Mouse (Mus musculus): ENCODE results near the gene Stk11. TPM values are rescaled to one million over a fixed set of nuclear protein-coding genes. Genes with fewer than 3 reads are reported as not detected.

Stk11 gene
- polyA plus RNA-seq, 2 experiments = 30.1 to 133 TPM

DNA sequence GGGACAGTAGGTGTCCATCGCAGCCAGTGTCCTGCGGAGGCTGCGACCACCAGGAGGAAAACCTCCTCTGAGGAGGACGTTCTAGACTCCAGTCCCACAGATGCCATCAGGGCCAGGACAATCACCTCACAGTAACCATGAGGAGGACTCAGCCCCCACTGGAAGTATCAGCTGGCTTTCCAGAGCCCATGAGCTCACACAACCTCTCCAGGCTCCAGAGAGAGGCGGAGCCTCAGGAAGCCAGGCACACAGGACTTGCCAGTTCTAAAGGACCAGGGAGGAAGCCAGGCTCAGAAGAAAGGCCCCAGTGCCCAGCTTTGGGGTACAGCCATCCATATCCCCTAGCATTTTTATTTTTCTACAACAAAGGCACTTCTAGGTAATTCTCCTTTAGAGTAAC is 20.1 kb upstream of the Stk11 start:
- Histone ChIP-seq H3K9ac (ENCODE audit: low read depth, low read length, severe bottlenecking) (no peak overlapping the region), H3K27ac (replicated peaks; ENCODE audit: low read depth, low read length) (no peak overlapping the region), H3K9me3 (ENCODE audit: control insufficient read depth, low read length) (no peaks in the 10 kb centered on the region), H3K36me3 (ENCODE audit: control insufficient read depth, insufficient read depth, low read length) (peaks cover 3% of the 10 kb centered on the region), H3K4me3 (replicated peaks; ENCODE audit: low read length) (no peak overlapping the region), H3K4me2 (replicated peaks; ENCODE audit: low read depth, low read length, severe bottlenecking) (no peak overlapping the region), H3K4me1 (ENCODE audit: control insufficient read depth, insufficient read depth, low read length) (peaks cover 9% of the 10 kb centered on the region), H3K27me3 (ENCODE audit: control insufficient read depth, insufficient read depth, low read length) (no peaks in the 10 kb centered on the region)
- DNase-seq (ENCODE audit: low spot score) (no peak), ATAC-seq (ENCODE audit: low FRiP score, low read depth) (no peak)
- TF ChIP-seq POLR2A (IDR thresholded peaks at IDR 0.05; ENCODE audit: borderline replicate concordance, extremely low read depth, insufficient read depth, insufficient read length) = no peak
- 82% methylated on average over 5 of the region's 5 CpGs for WGBS

DNA sequence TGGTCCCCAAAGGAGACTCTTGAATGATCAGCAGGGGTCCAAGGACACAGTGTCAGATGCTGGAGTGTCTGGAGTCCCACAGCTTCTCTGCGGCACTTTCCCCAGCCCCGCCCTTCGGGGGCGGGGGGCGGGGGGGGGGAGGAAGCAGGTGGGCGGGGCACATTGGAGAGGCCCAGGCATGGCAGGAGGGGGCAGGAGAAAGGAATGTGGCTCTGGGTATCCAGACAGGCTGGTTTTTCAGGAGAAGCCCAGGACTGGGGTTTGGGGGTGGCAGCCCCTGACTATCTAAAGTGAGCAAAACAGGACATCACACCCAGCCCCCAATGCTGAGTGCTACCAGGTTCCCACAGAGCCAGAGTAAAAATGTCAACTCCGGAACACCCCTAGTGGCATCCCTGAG is 18.3 kb upstream of the Stk11 start:
- Histone ChIP-seq H3K27me3 (ENCODE audit: control insufficient read depth, insufficient read depth, low read length) (no peaks in the 10 kb centered on the region), H3K9ac (ENCODE audit: low read depth, low read length, severe bottlenecking) (no peak overlapping the region), H3K4me2 (replicated peaks; ENCODE audit: low read depth, low read length, severe bottlenecking) (no peak overlapping the region; the same call in 1 of the 2 replicates), H3K4me1 (ENCODE audit: control insufficient read depth, insufficient read depth, low read length) (peaks cover 17% of the 10 kb centered on the region), H3K36me3 (ENCODE audit: control insufficient read depth, insufficient read depth, low read length) (peaks cover 4% of the 10 kb centered on the region; the same call in 1 of the 2 replicates), H3K27ac (replicated peaks; ENCODE audit: low read depth, low read length) (no peak overlapping the region), H3K9me3 (ENCODE audit: control insufficient read depth, low read length) (no peaks in the 10 kb centered on the region), H3K4me3 (replicated peaks; ENCODE audit: low read length) (no peak overlapping the region)
- DNase-seq (ENCODE audit: low spot score) = no peak
- 9% methylated on average over 7 of the region's 7 CpGs for WGBS
- no peak for TF ChIP-seq POLR2A (IDR thresholded peaks at IDR 0.05; ENCODE audit: borderline replicate concordance, extremely low read depth, insufficient read depth, insufficient read length)
- ATAC-seq (ENCODE audit: low FRiP score, low read depth) = no peak

DNA sequence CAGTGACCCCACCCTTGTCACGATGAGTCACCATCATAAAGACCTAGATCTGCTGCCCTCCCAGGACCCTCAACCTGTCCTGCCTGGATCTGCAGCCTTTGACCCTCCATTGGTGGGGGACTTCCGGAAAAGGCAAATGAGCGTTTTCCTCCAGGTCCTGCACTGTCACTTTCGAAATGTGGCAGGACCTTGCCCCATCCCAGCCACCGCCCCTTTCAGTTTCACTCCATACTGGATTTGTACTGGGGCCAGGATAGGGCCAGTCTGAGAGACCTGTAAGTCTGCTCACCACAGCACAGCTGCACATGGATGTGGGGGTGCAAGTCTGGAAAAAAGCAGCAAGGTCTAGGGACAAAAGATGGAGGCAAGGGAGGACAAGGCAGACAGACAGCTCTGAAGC is 17.0 kb upstream of the Stk11 start:
- TF ChIP-seq POLR2A (IDR thresholded peaks at IDR 0.05; ENCODE audit: borderline replicate concordance, extremely low read depth, insufficient read depth, insufficient read length) = no peak
- H3K27ac ChIP-seq (replicated peaks; ENCODE audit: low read depth, low read length) = no peak overlapping the region

DNA sequence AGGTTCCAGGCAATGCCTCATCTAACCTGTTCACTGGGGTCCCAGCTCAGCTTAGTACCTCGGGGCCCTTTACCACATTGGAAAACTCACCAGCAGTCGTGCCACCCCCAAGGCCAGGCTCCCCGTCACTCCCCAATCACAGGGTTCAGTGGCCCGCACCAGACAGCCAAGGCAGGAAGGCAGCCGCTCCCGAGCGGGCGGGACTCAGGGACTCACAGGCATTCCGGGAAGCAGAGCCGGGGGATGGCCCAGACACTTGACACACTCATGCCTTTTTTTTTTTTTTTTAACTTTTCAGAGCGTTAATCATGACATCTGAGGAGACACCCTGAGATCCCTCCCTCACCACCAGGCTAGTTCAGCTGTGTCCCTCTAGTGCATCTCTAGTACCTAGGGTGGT is 14.6 kb upstream of the Stk11 start:
- Histone ChIP-seq H3K27ac (replicated peaks; ENCODE audit: low read depth, low read length) (no peak overlapping the region), H3K4me1 (ENCODE audit: control insufficient read depth, insufficient read depth, low read length) (peaks cover 21% of the 10 kb centered on the region), H3K4me2 (replicated peaks; ENCODE audit: low read depth, low read length, severe bottlenecking) (peak overlapping the region; percentile 88; the same call in 1 of the 2 replicates), H3K27me3 (ENCODE audit: control insufficient read depth, insufficient read depth, low read length) (no peaks in the 10 kb centered on the region), H3K4me3 (replicated peaks; ENCODE audit: low read length) (0 out of 2 replicates have a peak overlapping the region, but pooled peaks have one; percentile 89), H3K36me3 (ENCODE audit: control insufficient read depth, insufficient read depth, low read length) (peaks cover 4% of the 10 kb centered on the region; the same call in 1 of the 2 replicates), H3K9ac (ENCODE audit: low read depth, low read length, severe bottlenecking) (no peak overlapping the region), H3K9me3 (ENCODE audit: control insufficient read depth, low read length) (no peaks in the 10 kb centered on the region)
- DNase-seq (ENCODE audit: low spot score) (no peak), ATAC-seq (ENCODE audit: low FRiP score, low read depth) (no peak)
- 48% methylated on average over 11 of the region's 11 CpGs for WGBS
- TF ChIP-seq POLR2A (IDR thresholded peaks at IDR 0.05; ENCODE audit: borderline replicate concordance, extremely low read depth, insufficient read depth, insufficient read length) = no peak

More for the DNA sequence above, 17.0 kb upstream of the Stk11 start:
- WGBS = 83% methylated on average over 5 of the region's 5 CpGs
- DNase-seq (ENCODE audit: low spot score) = no peak
- no peaks in the 10 kb centered on the region for H3K9me3 ChIP-seq (ENCODE audit: control insufficient read depth, low read length)
- no peaks in the 10 kb centered on the region for H3K27me3 ChIP-seq (ENCODE audit: control insufficient read depth, insufficient read depth, low read length)
- peaks cover 21% of the 10 kb centered on the region for H3K4me1 ChIP-seq (ENCODE audit: control insufficient read depth, insufficient read depth, low read length)
- H3K9ac ChIP-seq (ENCODE audit: low read depth, low read length, severe bottlenecking) = no peak overlapping the region
- peaks cover 4% of the 10 kb centered on the region; the same call in 1 of the 2 replicates for H3K36me3 ChIP-seq (ENCODE audit: control insufficient read depth, insufficient read depth, low read length)
- no peak for ATAC-seq (ENCODE audit: low FRiP score, low read depth)
- no peak overlapping the region for H3K4me3 ChIP-seq (replicated peaks; ENCODE audit: low read length)
- no peak overlapping the region for H3K4me2 ChIP-seq (replicated peaks; ENCODE audit: low read depth, low read length, severe bottlenecking)

DNA sequence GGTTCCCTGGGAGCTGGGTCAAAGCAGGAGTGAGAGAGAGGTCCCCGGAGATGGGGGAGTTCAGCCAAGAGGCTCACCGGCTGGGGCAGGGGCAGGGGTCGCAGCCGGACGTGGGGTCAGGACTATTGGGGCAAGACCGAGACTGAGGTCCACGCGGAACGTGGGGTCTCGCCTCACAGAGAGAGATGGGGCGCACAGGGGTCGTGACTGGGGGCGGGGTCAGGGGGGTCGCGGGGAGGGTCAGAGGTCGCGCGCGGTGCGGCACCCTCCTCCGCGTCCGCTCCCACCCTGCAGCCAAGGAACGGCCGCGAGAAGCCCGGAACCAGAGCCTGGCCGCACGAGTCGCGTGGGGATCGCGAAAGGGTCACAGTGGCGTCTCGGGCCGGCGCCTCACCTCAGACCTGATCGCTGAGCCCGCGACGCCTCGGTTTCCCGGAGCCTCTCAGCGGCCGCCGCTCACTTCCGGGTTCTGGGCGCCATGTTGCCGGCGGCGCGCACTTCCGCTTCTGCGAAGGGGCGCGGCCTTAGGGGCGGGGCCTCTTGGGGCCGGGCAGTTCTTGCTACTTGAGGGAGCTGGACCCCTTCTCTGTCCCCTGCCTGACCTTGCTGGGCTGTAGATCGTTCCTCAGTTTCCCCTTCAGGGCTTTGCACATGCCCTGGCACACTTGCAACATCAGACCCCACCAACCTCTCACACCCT is 13.2 kb upstream of the Stk11 start:
- Histone ChIP-seq H3K4me1 (ENCODE audit: control insufficient read depth, insufficient read depth, low read length) (peaks cover 18% of the 10 kb centered on the region), H3K4me3 (replicated peaks; ENCODE audit: low read length) (peak overlapping the region; percentile 89), H3K9ac (ENCODE audit: low read depth, low read length, severe bottlenecking) (peak overlapping the region; percentile 81), H3K9me3 (ENCODE audit: control insufficient read depth, low read length) (no peaks in the 10 kb centered on the region), H3K4me2 (replicated peaks; ENCODE audit: low read depth, low read length, severe bottlenecking) (peak overlapping the region; percentile 88), H3K36me3 (ENCODE audit: control insufficient read depth, insufficient read depth, low read length) (peaks cover 4% of the 10 kb centered on the region; the same call in 1 of the 2 replicates), H3K27ac (replicated peaks; ENCODE audit: low read depth, low read length) (0 out of 2 replicates have a peak overlapping the region, but pooled peaks have one; percentile 19), H3K27me3 (ENCODE audit: control insufficient read depth, insufficient read depth, low read length) (no peaks in the 10 kb centered on the region)
- WGBS = under 1% methylated on average over 53 of the region's 59 CpGs
- ATAC-seq (ENCODE audit: low FRiP score, low read depth) = peak; percentile 87
- DNase-seq (ENCODE audit: low spot score) = peak; percentile 77
- TF ChIP-seq POLR2A (IDR thresholded peaks at IDR 0.05; ENCODE audit: borderline replicate concordance, extremely low read depth, insufficient read depth, insufficient read length) = no peak

Data from limb, embryonic 14.5 days (tissue).